Mouse (Mus musculus) cerebellum, adult (tissue): ENCODE results near the gene Tmem79.
"Not testable (repeated sequence)": the region's sequence is repeated elsewhere in the genome, so short reads cannot be mapped to it uniquely, and the experiment has no call there.

Source experiments
- ATAC-seq: cut with Nextera tagmentation; 2 replicates; pipeline ENCODE4 v1.9.2; 2017; ENCODE audit warnings: mild to moderate bottlenecking, moderate library complexity, mixed read lengths; ENCODE audit not compliant: insufficient number of reproducible peaks, low FRiP score, low TSS enrichment

Gene Tmem79

GRCm38 (mm10) chr3:88287110-88287509, 48.8 kb downstream of the Tmem79 start, which contains the start of gene Gm38392:
TSS of gene Gm38392 (minus strand) at chr3:88287210.
- ATAC-seq: no peak

- ATAC-seq: not testable (repeated sequence)
Observed at GRCm38 (mm10) chr3:88285565-88285895, 50.4 kb downstream of the Tmem79 start.

GRCm38 (mm10) chr3:88284815-88285564, 51.0 kb downstream of the Tmem79 start:
- ATAC-seq: not testable (repeated sequence)

GRCm38 (mm10) chr3:88281141-88281916, 54.6 kb downstream of the Tmem79 start:
- ATAC-seq: not testable (repeated sequence)

- ATAC-seq: no peak
Observed at GRCm38 (mm10) chr3:88280035-88280434, 55.9 kb downstream of the Tmem79 start.
